Mouse (Mus musculus): ENCODE data around the gene Csf2rb2. TPM values are rescaled to one million over a fixed set of nuclear protein-coding genes. Genes with fewer than 3 reads are reported as not detected.
"Not testable (repeated sequence)": the region's sequence is repeated elsewhere in the genome, so short reads cannot be mapped to it uniquely, and the experiment has no call there.

Gene Csf2rb2
- total and polyA plus RNA-seq, 3 experiments: 14.8 to 56.5 (median 21.6) TPM

DNA sequence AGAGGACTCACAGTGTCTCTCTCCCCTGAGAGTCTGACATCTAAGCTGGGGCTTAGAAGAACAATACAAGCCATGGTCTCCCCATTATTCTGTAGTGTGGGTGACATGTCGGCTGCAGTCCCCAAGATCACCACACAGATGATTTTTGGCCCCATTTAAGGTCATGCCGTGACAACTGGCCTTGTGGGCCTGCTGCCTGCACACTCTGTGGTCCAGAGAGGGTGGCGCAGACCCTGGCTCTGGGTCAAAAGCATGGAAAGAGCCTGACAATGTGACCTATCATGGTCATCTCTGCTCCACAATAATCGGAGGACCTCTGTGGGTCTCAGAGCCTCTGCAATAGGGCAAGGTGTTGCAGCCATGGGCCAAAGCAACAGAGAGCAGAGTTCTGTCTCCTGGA is 11.8 kb downstream of the Csf2rb2 start:
- Histone ChIP-seq H3K79me2 (replicated peaks; ENCODE audit: control insufficient read depth, extremely low read depth, insufficient read depth, poor library complexity, severe bottlenecking) (peaks cover 6% of the 10 kb centered on the region; the same call in 1 of the 2 replicates), H3K9ac (ENCODE audit: insufficient read depth, low read depth) (no peak overlapping the region), H3K27me3 (replicated peaks) (no peaks in the 10 kb centered on the region), H3K27ac (ENCODE audit: insufficient read depth, low read depth) (no peak overlapping the region), H3K4me2 (ENCODE audit: insufficient read depth, low read depth, poor library complexity, severe bottlenecking) (no peak overlapping the region), H3K36me3 (replicated peaks in 1 of 2; ENCODE audit: control insufficient read depth in 1 of 2, insufficient read depth in 1 of 2, low read length in 1 of 2) (peaks cover 79 to 89% of the 10 kb centered on the region in 2 experiments), H3K9me3 (replicated peaks; ENCODE audit: low read length) (peaks cover 4% of the 10 kb centered on the region), H3K4me1 (ENCODE audit: control insufficient read depth in 1 of 2, insufficient read depth in 2 of 2) (peaks cover 16 to 53% of the 10 kb centered on the region in 2 experiments), H3K4me3 (replicated peaks in 1 of 3; ENCODE audit: low read depth in 2 of 3, low read length in 2 of 3, poor library complexity in 1 of 3) (no peak overlapping the region)
- in situ Hi-C loops (cut with MboI; ENCODE audit: low pct_ligation_motif_present, low pct_unique_long_range_greater_than_20kb, low sequenced_read_pairs) (no loop called here), dilution Hi-C loops (cut with MboI; ENCODE audit: extremely low pct_ligation_motif_present, extremely low pct_unique_long_range_greater_than_20kb, low sequenced_read_pairs) (no loop called here)
- TF ChIP-seq SMC3 (IDR thresholded peaks at IDR 0.05; ENCODE audit: low read depth, low read length): no peak
- TF ChIP-seq EP300 (IDR thresholded peaks at IDR 0.05; ENCODE audit: low read length): no peak
- TF ChIP-seq NELFE (IDR thresholded peaks at IDR 0.05; ENCODE audit: low read depth, low read length): no peak
- TF ChIP-seq IRF4 (IDR thresholded peaks at IDR 0.05; ENCODE audit: low read depth, low read length): no peak
- no peak for TF ChIP-seq JUND (conservative IDR thresholded peaks at IDR 0.05; ENCODE audit: low read depth, low read length)
- TF ChIP-seq MYC (IDR thresholded peaks at IDR 0.05; ENCODE audit: low read depth, low read length): no peak
- TF ChIP-seq CTCF (conservative IDR thresholded peaks at IDR 0.05 in 1 of 2, IDR thresholded peaks at IDR 0.05 in 1 of 2; ENCODE audit: low read depth in 2 of 2, low read length in 2 of 2): no peak
- TF ChIP-seq SIN3A (IDR thresholded peaks at IDR 0.05; ENCODE audit: low read length): no peak
- no peak for TF ChIP-seq MEF2A (IDR thresholded peaks at IDR 0.05; ENCODE audit: borderline replicate concordance, low read depth, low read length)
- no peak for TF ChIP-seq USF1 (IDR thresholded peaks at IDR 0.05; ENCODE audit: low read depth, low read length)
- DNase-seq (ENCODE audit: extremely low read depth): no peak

DNA sequence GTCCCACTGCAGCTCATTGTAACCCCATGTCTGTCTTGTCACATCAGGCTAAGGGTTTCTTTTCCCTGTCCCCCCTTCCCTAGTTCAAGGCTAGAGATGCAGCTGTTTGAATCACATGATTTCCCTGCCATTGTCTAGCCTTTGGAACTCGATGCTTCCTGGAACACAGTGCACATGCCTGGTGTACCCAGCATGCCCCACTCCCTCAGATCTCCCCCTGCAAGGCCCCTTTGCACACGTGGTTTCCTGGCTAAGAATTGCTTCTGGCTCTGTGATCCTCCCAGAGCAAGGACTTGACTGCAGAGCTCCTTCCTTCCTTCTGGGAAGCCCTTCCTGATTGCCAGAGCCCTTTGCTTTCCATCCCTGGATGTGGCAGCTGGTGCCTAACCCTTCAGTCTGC is 12.3 kb downstream of the Csf2rb2 start:
- H3K79me2 ChIP-seq (replicated peaks; ENCODE audit: control insufficient read depth, extremely low read depth, insufficient read depth, poor library complexity, severe bottlenecking); H3K4me3 ChIP-seq (replicated peaks in 1 of 3; ENCODE audit: low read depth in 2 of 3, low read length in 2 of 3, poor library complexity in 1 of 3); H3K27me3 ChIP-seq (replicated peaks); H3K27ac ChIP-seq (ENCODE audit: insufficient read depth, low read depth); H3K9me3 ChIP-seq (replicated peaks; ENCODE audit: low read length); dilution Hi-C loops (cut with MboI; ENCODE audit: extremely low pct_ligation_motif_present, extremely low pct_unique_long_range_greater_than_20kb, low sequenced_read_pairs); H3K9ac ChIP-seq (ENCODE audit: insufficient read depth, low read depth); in situ Hi-C loops (cut with MboI; ENCODE audit: low pct_ligation_motif_present, low pct_unique_long_range_greater_than_20kb, low sequenced_read_pairs); DNase-seq (ENCODE audit: extremely low read depth); H3K4me2 ChIP-seq (ENCODE audit: insufficient read depth, low read depth, poor library complexity, severe bottlenecking): not testable (repeated sequence)
- Histone ChIP-seq H3K36me3 (replicated peaks in 1 of 2; ENCODE audit: control insufficient read depth in 1 of 2, insufficient read depth in 1 of 2, low read length in 1 of 2) (peaks cover 81 to 94% of the 10 kb centered on the region in 2 experiments), H3K4me1 (ENCODE audit: control insufficient read depth in 1 of 2, insufficient read depth in 2 of 2) (peaks cover 11 to 53% of the 10 kb centered on the region in 2 experiments)

- DNase-seq (ENCODE audit: extremely low read depth); H3K27me3 ChIP-seq (replicated peaks); H3K9me3 ChIP-seq (replicated peaks; ENCODE audit: low read length); H3K4me2 ChIP-seq (ENCODE audit: insufficient read depth, low read depth, poor library complexity, severe bottlenecking); H3K4me3 ChIP-seq (replicated peaks in 1 of 3; ENCODE audit: low read depth in 2 of 3, low read length in 2 of 3, poor library complexity in 1 of 3); in situ Hi-C loops (cut with MboI; ENCODE audit: low pct_ligation_motif_present, low pct_unique_long_range_greater_than_20kb, low sequenced_read_pairs); dilution Hi-C loops (cut with MboI; ENCODE audit: extremely low pct_ligation_motif_present, extremely low pct_unique_long_range_greater_than_20kb, low sequenced_read_pairs); H3K79me2 ChIP-seq (replicated peaks; ENCODE audit: control insufficient read depth, extremely low read depth, insufficient read depth, poor library complexity, severe bottlenecking); H3K27ac ChIP-seq (ENCODE audit: insufficient read depth, low read depth); H3K9ac ChIP-seq (ENCODE audit: insufficient read depth, low read depth): not testable (repeated sequence)
- Histone ChIP-seq H3K36me3 (replicated peaks in 1 of 2; ENCODE audit: control insufficient read depth in 1 of 2, insufficient read depth in 1 of 2, low read length in 1 of 2) (peaks cover 87 to 94% of the 10 kb centered on the region in 2 experiments), H3K4me1 (ENCODE audit: control insufficient read depth in 1 of 2, insufficient read depth in 2 of 2) (peaks cover 0 to 45% of the 10 kb centered on the region in 2 experiments; a peak in 3 of 4 replicates)
These were observed 15.7 kb downstream of the Csf2rb2 start for GRCm38 (mm10) chr15:78289775-78290174.

All from CH12.LX (cell line).